Mouse (Mus musculus) cerebellum, adult 8-10 months (tissue): Measurements from ENCODE around the gene Ptpn6.
A peak's percentile ranks its signal among the peaks of the same experiment; 100 is the strongest.

ENCODE experiments used
- DNase-seq: peaks from one replicate; pipeline ENCODE4 v3.0.0; 2022

Gene Ptpn6

DNA sequence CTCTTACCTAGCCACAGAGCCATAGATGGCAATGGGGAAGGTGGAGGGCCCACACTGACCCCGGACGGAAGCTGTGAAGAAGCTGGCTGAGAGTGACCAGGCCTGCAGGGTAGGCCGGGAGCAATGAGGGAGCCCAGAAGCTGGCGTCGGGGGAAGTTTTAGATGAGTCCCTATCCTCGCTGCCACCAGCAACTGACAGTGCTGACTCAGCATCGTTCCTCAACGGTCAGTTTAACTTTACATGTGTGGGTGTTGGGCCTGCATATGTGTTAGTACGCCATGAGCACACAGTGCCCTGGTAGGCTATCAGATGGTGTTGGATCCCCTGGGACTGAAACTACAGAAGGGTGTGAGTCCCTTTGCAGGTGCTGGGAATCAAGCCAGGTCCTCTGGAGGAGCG is 14.0 kb downstream of the Ptpn6 start:
- DNase-seq: no peak

GRCm38 (mm10) chr6:124723541-124723940 is 15.0 kb downstream of the Ptpn6 start:
- DNase-seq: no peak

- DNase-seq: no peak
Measured at GRCm38 (mm10) chr6:124722876-124723473, 15.5 kb downstream of the Ptpn6 start.

DNA sequence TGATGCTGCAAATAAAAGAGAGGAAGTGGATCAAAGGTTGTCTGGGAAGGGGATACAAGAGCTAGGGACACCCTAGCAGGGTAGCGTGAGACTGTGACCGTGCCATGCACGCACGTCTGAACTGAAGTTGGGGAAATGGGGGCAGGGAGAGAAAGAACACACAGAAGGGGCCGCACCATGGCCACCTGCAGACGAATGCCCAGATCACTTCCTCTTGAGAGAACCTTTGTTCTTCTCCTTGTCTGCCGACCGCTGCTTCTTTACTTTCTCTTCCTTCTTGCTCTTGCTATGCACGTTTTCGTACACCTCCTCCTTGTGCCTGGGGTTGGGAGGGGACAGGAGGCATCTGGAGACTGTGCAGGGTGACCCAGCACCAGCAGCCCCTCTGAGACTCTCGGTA is 17.6 kb downstream of the Ptpn6 start:
- DNase-seq: no peak

DNA sequence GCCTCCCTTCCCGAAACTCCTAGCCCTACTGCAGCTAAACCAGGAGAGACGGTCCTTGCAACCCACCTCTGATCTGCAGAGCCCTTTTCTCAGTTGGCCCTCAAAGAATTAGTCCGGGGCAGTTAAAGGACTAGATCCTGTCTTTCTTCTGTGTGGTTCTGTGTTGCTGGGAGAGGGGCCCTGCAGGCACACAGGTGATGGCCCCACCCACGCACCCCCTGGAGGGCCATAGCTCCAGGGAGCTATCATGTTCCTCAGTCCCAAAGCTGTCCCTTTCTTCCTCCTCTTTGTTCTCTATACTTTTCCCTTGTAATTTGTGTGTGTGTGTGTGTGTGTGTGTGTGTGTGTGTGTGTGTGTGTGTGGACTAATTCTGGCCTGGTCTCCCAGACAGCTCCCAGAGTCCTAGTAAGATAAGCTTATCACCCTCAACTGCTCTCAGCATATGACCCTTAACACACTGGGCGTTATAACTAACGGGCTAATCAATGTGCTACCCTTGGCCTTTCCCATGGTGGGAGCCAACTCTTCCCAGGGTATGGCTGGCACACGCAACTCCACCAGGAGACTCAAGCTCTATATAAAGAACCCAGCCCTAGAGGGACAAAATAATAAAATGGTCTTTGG is 19.0 kb downstream of the Ptpn6 start:
- DNase-seq: no peak

GRCm38 (mm10) chr6:124718703-124719102 is 19.8 kb downstream of the Ptpn6 start:
- no peak for DNase-seq

DNA sequence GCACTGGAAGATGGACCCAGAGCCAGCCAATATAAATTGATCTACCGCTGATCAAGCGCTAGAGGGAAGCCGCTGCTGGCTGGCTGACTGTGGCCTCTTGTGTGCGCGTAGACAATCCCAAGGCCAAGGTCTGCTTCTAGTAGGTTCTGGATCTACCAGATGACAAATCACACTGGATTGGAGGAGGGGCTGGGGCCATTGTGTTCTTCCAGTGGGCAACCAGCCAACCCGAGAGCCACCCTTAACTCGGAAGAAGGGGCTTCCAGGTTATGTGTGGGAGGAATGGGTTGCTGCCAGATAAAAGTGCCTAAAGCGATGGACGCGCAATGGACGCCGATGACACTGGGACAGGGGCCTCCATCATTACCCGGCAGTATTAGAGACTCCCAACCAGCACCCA is 20.5 kb downstream of the Ptpn6 start:
- no peak for DNase-seq

DNA sequence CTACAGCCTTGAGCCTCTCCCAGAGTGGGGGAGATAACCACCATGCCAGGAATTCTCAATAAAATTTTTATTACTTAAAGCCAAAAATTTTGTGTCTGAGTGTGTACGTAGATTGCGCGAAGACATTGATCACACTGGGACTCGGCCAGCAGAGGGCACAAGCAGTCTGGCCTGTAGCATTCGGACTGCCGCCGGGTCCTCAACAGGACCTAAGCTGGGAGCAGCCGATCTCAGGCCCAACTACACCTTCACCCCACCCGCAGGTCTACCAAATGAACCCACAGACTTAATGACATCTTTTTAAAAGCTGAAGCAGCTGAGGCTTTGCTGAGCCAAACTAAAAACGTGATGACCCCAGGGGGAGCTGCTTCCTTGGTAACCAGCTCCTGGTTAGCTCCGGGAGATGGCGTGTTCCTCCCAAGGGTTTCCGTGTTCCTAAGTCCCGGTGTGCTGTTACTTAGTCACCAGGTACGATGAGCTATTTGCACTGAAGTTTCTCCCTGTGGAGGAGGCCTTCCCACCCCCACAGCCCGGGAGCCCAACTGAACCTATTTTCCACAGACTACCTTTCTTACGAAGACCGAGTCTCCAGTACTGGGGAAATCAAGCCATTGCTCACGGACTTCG is 21.5 kb downstream of the Ptpn6 start:
- no peak for DNase-seq

DNA sequence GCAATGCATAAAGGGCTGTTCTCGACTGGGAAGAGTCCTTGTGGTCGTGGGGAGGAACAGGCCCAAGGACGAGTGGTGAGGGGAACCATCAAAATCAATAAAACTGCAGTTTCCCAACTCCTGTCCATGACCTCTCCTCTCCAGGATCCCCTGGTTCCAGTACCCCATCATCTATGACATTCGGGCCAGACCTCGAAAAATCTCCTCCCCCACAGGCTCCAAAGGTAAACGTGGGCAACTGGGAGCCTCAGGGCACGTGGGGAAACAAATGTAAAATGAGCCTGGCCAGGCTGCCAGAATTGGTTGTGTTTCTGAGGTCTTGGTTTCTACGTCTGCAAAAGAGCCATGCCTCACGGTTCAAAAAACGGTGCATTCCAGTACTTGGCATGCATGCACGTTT is 25.6 kb downstream of the Ptpn6 start:
- DNase-seq: no peak

DNA sequence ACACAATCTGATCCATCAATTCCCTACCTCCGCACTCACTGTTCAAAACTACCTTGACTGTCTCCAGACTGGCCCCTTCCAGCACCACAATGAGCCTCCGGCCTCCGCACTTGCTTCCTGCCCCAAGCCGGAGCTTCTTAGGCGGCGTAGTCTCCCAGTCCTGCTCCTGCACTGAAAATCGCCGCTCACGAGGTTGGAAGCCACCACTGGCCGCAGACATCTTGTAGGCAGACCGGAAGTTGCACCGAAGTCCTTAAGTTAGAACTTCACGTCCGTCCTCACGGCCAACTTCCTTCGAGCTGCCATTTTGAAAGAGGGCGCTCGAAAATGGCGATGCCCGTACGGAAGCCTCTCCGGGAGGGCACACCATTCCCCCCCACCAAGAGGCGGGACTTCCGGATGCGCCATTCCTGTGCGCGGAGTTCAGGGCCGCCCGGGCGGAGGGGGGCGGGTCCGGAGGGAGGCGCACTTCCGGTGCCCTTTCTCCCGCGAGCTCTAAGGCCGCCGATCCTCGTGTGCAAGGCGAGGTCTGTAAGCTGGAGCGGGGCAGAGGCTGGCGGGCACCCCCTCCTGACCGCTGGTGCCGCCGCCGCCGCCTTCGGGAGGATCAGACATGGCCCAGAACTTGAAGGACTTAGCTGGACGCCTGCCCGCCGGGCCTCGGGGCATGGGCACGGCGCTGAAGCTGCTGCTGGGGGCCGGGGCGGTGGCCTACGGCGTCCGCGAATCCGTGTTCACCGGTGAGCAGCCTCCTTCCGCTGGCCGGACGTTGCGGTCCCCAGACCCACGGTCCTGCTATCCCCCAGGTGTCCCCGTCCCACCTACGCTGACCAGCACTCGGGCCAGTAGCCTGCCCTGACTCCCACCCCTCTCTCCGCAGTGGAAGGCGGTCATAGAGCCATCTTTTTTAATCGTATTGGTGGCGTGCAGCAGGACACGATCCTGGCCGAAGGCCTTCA is 26.4 kb downstream of the Ptpn6 start, which contains the start of the genes Emg1 and Phb2:
Gene Emg1, minus strand, starts transcription at position 355 of the 959 bp plus-strand sequence.
Gene Phb2, plus strand, starts transcription at position 513 of the 959 bp plus-strand sequence.
- DNase-seq: peak; percentile 95

- no peak for DNase-seq
Measured at GRCm38 (mm10) chr6:124708289-124708889, 30.1 kb downstream of the Ptpn6 start.

- no peak for DNase-seq
Measured at GRCm38 (mm10) chr6:124706061-124706627, 32.4 kb downstream of the Ptpn6 start.

GRCm38 (mm10) chr6:124704417-124704816 is 34.1 kb downstream of the Ptpn6 start:
- no peak for DNase-seq

DNA sequence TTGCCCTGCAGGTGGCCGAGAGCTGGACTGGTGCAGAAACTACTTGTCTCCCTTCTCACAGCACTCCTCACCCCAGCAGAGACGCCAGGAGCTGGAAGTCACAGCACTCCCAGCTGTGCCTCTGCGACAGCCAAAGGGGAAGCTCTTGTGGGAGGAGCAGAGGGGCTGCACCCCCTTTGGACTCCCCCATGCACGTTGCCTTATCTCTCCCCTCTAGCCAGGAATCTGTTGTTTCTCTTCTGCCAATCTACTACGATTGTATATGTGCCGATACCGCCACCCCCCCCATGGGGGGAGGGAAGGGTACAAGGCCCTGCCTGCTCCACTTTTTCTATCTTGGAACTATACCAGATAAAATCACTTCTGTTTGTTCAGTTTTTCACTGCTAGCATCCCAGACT is 34.7 kb downstream of the Ptpn6 start:
- no peak for DNase-seq

DNA sequence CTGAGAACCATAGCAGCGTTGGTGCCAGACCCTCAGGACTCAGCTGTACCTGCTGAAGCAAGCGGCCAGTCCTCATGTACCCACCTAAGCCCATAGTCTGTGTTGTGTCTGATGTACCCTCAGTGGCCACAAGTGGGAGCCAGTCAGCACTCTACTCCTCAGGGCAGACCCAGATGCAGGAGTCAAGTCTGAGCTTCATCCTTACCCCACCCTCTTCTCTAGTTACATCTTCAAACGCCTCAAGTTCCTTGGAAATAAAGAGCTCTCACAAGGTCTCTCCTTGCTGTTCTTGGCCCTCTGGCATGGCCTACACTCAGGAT is 35.8 kb downstream of the Ptpn6 start:
- DNase-seq: peak; percentile 63

DNA sequence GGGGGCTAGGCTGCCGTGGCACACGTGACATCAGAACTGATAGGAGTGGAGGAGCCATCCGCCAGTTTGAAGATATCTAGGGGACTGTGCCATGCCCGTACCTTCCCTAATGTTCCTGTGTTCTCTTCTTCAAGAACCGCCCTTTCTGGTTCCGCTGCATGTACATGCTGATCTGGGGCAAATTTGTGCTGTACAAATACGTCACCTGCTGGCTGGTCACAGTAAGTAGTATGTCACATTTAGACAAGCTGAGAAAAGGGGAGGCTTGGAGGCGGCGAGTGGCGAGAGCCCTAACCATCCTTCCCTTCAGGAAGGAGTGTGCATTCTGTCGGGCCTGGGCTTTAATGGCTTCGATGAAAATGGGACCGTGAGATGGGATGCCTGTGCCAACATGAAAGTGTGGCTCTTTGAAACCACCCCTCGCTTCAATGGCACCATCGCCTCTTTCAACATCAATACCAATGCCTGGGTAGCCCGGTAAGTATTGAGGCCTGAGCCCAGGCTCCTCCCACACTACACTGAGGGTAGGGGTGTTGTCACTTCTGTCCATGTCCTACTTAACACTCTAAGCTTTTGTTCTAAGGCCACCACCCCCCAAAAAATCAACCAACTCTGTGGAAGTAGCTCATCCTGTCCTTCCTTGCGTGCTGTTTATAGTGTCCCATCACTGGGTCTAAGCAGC is 36.3 kb downstream of the Ptpn6 start:
- no peak for DNase-seq

GRCm38 (mm10) chr6:124701338-124701737 is 37.2 kb downstream of the Ptpn6 start:
- no peak for DNase-seq

- DNase-seq: peak; percentile 41
Measured at GRCm38 (mm10) chr6:124699962-124700610, 38.4 kb downstream of the Ptpn6 start.

DNA sequence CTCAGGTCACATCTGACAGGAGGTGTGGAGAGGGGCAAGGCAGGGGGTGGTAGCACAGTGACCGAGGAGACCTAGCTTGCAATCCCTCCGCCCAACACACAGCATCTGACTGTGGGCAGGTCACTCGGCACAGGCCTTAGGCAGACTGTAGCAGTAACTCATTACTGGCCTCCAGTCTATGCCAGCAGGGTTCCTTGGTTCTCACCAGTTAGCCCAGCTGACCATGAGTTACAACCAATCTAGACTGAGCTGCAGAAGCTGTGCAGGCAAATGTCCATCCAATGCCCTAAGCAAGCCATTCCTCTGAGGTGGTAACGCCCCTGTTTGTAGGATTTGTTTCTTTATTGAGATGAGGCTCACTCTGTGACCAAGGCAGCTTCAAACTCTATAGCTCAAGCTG is 39.1 kb downstream of the Ptpn6 start:
- DNase-seq: no peak

DNA sequence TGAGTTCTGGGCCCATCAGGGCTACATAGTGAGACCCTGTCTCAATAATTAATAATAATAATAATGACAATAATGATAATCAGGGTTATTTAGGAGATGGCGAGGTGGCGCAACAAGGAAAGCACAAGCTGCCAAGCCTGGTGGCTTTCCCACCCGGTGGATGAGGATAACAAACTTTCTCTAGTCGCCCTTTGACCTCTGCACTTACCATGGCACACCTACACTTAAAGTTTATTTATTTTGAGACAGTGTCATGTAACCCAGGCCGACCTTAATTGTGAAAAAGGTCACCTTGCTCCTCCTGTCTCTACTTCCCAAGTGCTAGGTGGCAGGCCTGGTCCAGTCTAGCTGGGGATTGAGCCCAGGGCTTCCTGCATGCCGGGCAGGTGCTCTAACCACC is 39.8 kb downstream of the Ptpn6 start:
- no peak for DNase-seq

- no peak for DNase-seq
Measured at GRCm38 (mm10) chr6:124696441-124697150, 41.9 kb downstream of the Ptpn6 start.
